Mouse (Mus musculus) neural tube, embryonic 11.5 days (tissue): ENCODE results near the gene Gm17545. TPM values are rescaled to one million over a fixed set of nuclear protein-coding genes. Genes with fewer than 3 reads are reported as not detected.
A peak's percentile ranks its signal among the peaks of the same experiment; 100 is the strongest.

ENCODE experiments used
- ATAC-seq: fragments of 200-750 bp; cut with Nextera tagmentation; 2 replicates; pipeline ENCODE4 v1.8.0; 2017; ENCODE audit warnings: moderate number of reproducible peaks, mild to moderate bottlenecking, moderate TSS enrichment, moderate library complexity; ENCODE audit not compliant: insufficient read depth, low FRiP score, low TSS enrichment
- DNase-seq: peaks from one replicate; pipeline ENCODE4 v3.0.0-alpha.2; 2015; ENCODE audit warnings: low spot score
- H3K27ac ChIP-seq: fragments of 300-500 bp; sonication (generic); 2 replicates; pipeline ENCODE4 v1.5.1; 2014; ENCODE audit warnings: low read depth, mild to moderate bottlenecking, low read length
- H3K27me3 ChIP-seq: fragments of 300-500 bp; sonication (generic); 2 replicates; pipeline ENCODE4 v1.6.1; 2014; ENCODE audit warnings: mild to moderate bottlenecking, low read length, mixed read lengths; ENCODE audit not compliant: control insufficient read depth, insufficient read depth
- H3K36me3 ChIP-seq: fragments of 300-500 bp; sonication (generic); 2 replicates; pipeline ENCODE4 v1.6.1; 2014; ENCODE audit warnings: mild to moderate bottlenecking, low read length, moderate library complexity, mixed read lengths; ENCODE audit not compliant: control insufficient read depth, insufficient read depth
- H3K4me1 ChIP-seq: fragments of 300-500 bp; sonication (generic); 2 replicates; pipeline ENCODE4 v1.6.1; 2014; ENCODE audit warnings: low read length, mixed read lengths; ENCODE audit not compliant: control insufficient read depth, insufficient read depth
- H3K4me2 ChIP-seq: fragments of 300-500 bp; sonication (generic); 2 replicates; pipeline ENCODE4 v1.6.1; 2014; ENCODE audit warnings: low read depth, mild to moderate bottlenecking, moderate library complexity
- H3K4me3 ChIP-seq: fragments of 300-500 bp; sonication (generic); 2 replicates; pipeline ENCODE4 v1.5.1; 2014; ENCODE audit warnings: low read depth, low read length
- H3K9ac ChIP-seq: fragments of 300-500 bp; sonication (generic); 2 replicates; pipeline ENCODE4 v1.6.1; 2014; ENCODE audit warnings: mild to moderate bottlenecking, low read length
- H3K9me3 ChIP-seq: fragments of 300-500 bp; sonication (generic); 2 replicates; pipeline ENCODE4 v1.6.1; 2016; ENCODE audit warnings: low read length; ENCODE audit not compliant: control insufficient read depth
- WGBS: fragments of 180-500 bp; shearing (Covaris S2); extraction: QIAGEN DNeasy Blood & Tissue Kit; methylation state at CpG from one replicate; pipeline ENCODE4 v1.1.7; 2014; 5-methylcytosine and 5-hydroxymethylcytosine counted together
- polyA plus RNA-seq: library from polyadenylated mRNA; unstranded; fragments of >200 nt; fragmentation: Nextera tagmentation; extraction: Ambion mirVana; gene quantifications from 2 replicates; pipeline ENCODE4 v1.2.1, GENCODE M21; 2014

The Gm17545 gene
- polyA plus RNA-seq, 1 experiment from 2014 or later: not detected

- Histone ChIP-seq H3K36me3 (no peaks in the 10 kb centered on the region), H3K27ac (no peak overlapping the region), H3K4me3 (no peak overlapping the region), H3K4me2 (no peak overlapping the region), H3K4me1 (no peaks in the 10 kb centered on the region; the same call in 1 of the 2 replicates), H3K27me3 (no peaks in the 10 kb centered on the region), H3K9me3 (no peaks in the 10 kb centered on the region), H3K9ac (no peak overlapping the region)
- 77% methylated on average over 8 of the region's 8 CpGs for WGBS
- DNase-seq (no peak), ATAC-seq (no peak)
These were observed 14.8 kb downstream of the Gm17545 start for GRCm38 (mm10) chr9:22468899-22469259.

- WGBS: 88% methylated on average over 3 of the region's 3 CpGs
- Histone ChIP-seq H3K4me1 (no peaks in the 10 kb centered on the region; the same call in 1 of the 2 replicates), H3K9ac (no peak within 1 kb of the TSS), H3K4me3 (peak within 1 kb of the TSS; percentile 83), H3K4me2 (peak within 1 kb of the TSS; percentile 73), H3K36me3 (no peaks in the 10 kb centered on the region), H3K27me3 (no peaks in the 10 kb centered on the region), H3K27ac (no peak within 1 kb of the TSS), H3K9me3 (no peaks in the 10 kb centered on the region)
- DNase-seq (no peak), ATAC-seq (no peak)
These were observed 15.6 kb downstream of the Gm17545 start, which contains the start of gene Rp9 for GRCm38 (mm10) chr9:22469643-22470042. Rp9 (minus strand) TSS chr9:22469743.

- WGBS: under 1% methylated on average over 25 of the region's 25 CpGs
These were observed 21.4 kb downstream of the Gm17545 start, which contains the start of gene Bbs9 for GRCm38 (mm10) chr9:22475424-22475868. Bbs9 (plus strand) TSS chr9:22475715.

GRCm38 (mm10) chr9:22476265-22476664 lies 22.2 kb downstream of the Gm17545 start:
- Histone ChIP-seq H3K27ac (no peak overlapping the region), H3K36me3 (no peaks in the 10 kb centered on the region), H3K27me3 (no peaks in the 10 kb centered on the region), H3K9me3 (no peaks in the 10 kb centered on the region), H3K4me1 (0 out of 2 replicates have a peak, but pooled peaks cover 3% of the 10 kb centered on the region), H3K4me3 (peak overlapping the region; percentile 59), H3K4me2 (peak overlapping the region; percentile 81), H3K9ac (peak overlapping the region; percentile 63)
- WGBS: 8% methylated on average over 10 of the region's 10 CpGs
- peak; percentile 5; the same call in 1 of the 2 replicates for ATAC-seq
- DNase-seq: no peak

More at GRCm38 (mm10) chr9:22475424-22475868, 21.4 kb downstream of the Gm17545 start, which contains the start of gene Bbs9:
- DNase-seq (peak; percentile 92), ATAC-seq (peak; percentile 99)
- H3K27ac ChIP-seq: no peak within 1 kb of the TSS
- peak within 1 kb of the TSS; percentile 63 for H3K9ac ChIP-seq
- H3K4me3 ChIP-seq: peak within 1 kb of the TSS; percentile 59
- 0 out of 2 replicates have a peak, but pooled peaks cover 3% of the 10 kb centered on the region for H3K4me1 ChIP-seq
- H3K36me3 ChIP-seq: no peaks in the 10 kb centered on the region
- no peaks in the 10 kb centered on the region for H3K27me3 ChIP-seq
- H3K9me3 ChIP-seq: no peaks in the 10 kb centered on the region
- peak within 1 kb of the TSS; percentile 81 for H3K4me2 ChIP-seq

GRCm38 (mm10) chr9:22478946-22479345 lies 24.9 kb downstream of the Gm17545 start:
- no peak overlapping the region for H3K9ac ChIP-seq
- DNase-seq (no peak), ATAC-seq (no peak)
- H3K27ac ChIP-seq: no peak overlapping the region
- WGBS: 94% methylated on average over 8 of the region's 8 CpGs
- no peak overlapping the region for H3K4me3 ChIP-seq
- H3K4me2 ChIP-seq: no peak overlapping the region
- H3K27me3 ChIP-seq: no peaks in the 10 kb centered on the region
- H3K4me1 ChIP-seq: 0 out of 2 replicates have a peak, but pooled peaks cover 3% of the 10 kb centered on the region
- no peaks in the 10 kb centered on the region for H3K36me3 ChIP-seq
- no peaks in the 10 kb centered on the region for H3K9me3 ChIP-seq

GRCm38 (mm10) chr9:22483866-22484561 lies 29.9 kb downstream of the Gm17545 start:
- ATAC-seq: no peak
- no peak overlapping the region for H3K4me3 ChIP-seq
- no peaks in the 10 kb centered on the region for H3K4me1 ChIP-seq
- H3K36me3 ChIP-seq: no peaks in the 10 kb centered on the region
- no peak overlapping the region for H3K27ac ChIP-seq
- no peaks in the 10 kb centered on the region for H3K27me3 ChIP-seq
- no peak for DNase-seq
- no peak overlapping the region for H3K9ac ChIP-seq
- H3K4me2 ChIP-seq: no peak overlapping the region
- no peaks in the 10 kb centered on the region for H3K9me3 ChIP-seq
- WGBS: 94% methylated on average over 8 of the region's 8 CpGs

- DNase-seq: no peak
- no peaks in the 10 kb centered on the region for H3K27me3 ChIP-seq
- H3K9me3 ChIP-seq: no peaks in the 10 kb centered on the region
- no peak overlapping the region for H3K9ac ChIP-seq
- no peak overlapping the region for H3K4me3 ChIP-seq
- H3K4me1 ChIP-seq: no peaks in the 10 kb centered on the region
- 91% methylated on average over 12 of the region's 12 CpGs for WGBS
- ATAC-seq: no peak
- H3K36me3 ChIP-seq: no peaks in the 10 kb centered on the region
- H3K4me2 ChIP-seq: no peak overlapping the region
- no peak overlapping the region for H3K27ac ChIP-seq
These were observed 30.6 kb downstream of the Gm17545 start for GRCm38 (mm10) chr9:22484562-22485308.

- H3K9me3 ChIP-seq: no peaks in the 10 kb centered on the region
- H3K9ac ChIP-seq: no peak overlapping the region
- DNase-seq (no peak), ATAC-seq (no peak)
- no peaks in the 10 kb centered on the region for H3K27me3 ChIP-seq
- H3K4me1 ChIP-seq: no peaks in the 10 kb centered on the region
- H3K4me2 ChIP-seq: no peak overlapping the region
- H3K36me3 ChIP-seq: no peaks in the 10 kb centered on the region
- no peak overlapping the region for H3K27ac ChIP-seq
- no peak overlapping the region for H3K4me3 ChIP-seq
- 96% methylated on average over 7 of the region's 7 CpGs for WGBS
These were observed 32.1 kb downstream of the Gm17545 start for GRCm38 (mm10) chr9:22486211-22486610.
